Mouse (Mus musculus): ENCODE data around the gene Aff2.

GRCm38 (mm10) chrX:69891713-69892112 lies 531.6 kb downstream of the Aff2 start:
- TF ChIP-seq POLR2A (IDR thresholded peaks at IDR 0.05; ENCODE audit: borderline replicate concordance, extremely low read depth, insufficient read depth, insufficient read length, poor library complexity, severe bottlenecking) (no peak), CTCF (IDR thresholded peaks at IDR 0.05; ENCODE audit: borderline replicate concordance, extremely low read depth, insufficient read depth, insufficient read length) (no peak)

All from brain, embryonic 14.5 days (tissue).